Mouse (Mus musculus): Measurements from ENCODE around the gene Hs3st6.

- TF ChIP-seq MAFK (IDR thresholded peaks at IDR 0.05; ENCODE audit: insufficient read depth, low read depth, low read length) = no peak
- TF ChIP-seq CHD2 (IDR thresholded peaks at IDR 0.05; ENCODE audit: low read depth, low read length) = no peak
- no peak for TF ChIP-seq HCFC1 (IDR thresholded peaks at IDR 0.05; ENCODE audit: borderline replicate concordance, insufficient read depth, low read length)
- no peak for TF ChIP-seq ZNF384 (IDR thresholded peaks at IDR 0.05; ENCODE audit: low read depth, low read length)
- TF ChIP-seq ZC3H11A (IDR thresholded peaks at IDR 0.05; ENCODE audit: borderline replicate concordance, low read depth, low read length) = no peak
These were observed 5.8 kb upstream of the Hs3st6 start for GRCm38 (mm10) chr17:24746986-24747385.

Measured in ES-E14 (cell line).